Mouse (Mus musculus) kidney, adult 9 months (tissue): ENCODE measurements around the gene Rps12-ps3.

ENCODE experiments used
- DNase-seq: peaks from one replicate; pipeline ENCODE4 v3.0.0; 2022

The Rps12-ps3 gene

GRCm38 (mm10) chr19:59351151-59351889, 29.2 kb downstream of the Rps12-ps3 start:
- DNase-seq, result no peak

DNA sequence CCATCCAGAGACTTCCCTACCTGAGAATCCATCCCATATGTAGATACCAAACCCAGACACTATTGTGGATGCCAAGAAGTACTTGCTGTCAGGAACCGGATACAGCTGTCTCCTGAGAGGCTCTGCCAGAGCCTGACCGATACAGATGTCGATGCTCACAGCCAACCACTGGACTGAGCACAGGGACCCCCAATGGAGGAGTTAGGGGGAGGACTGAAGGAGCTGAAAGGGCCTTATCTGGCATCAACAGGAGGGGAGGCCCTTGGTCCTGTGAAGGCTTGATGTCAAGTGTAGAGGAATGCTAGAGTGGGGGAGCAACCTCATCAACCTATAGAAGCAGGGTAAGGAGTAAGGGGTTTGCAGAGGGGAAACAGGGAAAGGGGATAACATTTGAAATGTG, 30.7 kb downstream of the Rps12-ps3 start:
- DNase-seq, result no peak

DNA sequence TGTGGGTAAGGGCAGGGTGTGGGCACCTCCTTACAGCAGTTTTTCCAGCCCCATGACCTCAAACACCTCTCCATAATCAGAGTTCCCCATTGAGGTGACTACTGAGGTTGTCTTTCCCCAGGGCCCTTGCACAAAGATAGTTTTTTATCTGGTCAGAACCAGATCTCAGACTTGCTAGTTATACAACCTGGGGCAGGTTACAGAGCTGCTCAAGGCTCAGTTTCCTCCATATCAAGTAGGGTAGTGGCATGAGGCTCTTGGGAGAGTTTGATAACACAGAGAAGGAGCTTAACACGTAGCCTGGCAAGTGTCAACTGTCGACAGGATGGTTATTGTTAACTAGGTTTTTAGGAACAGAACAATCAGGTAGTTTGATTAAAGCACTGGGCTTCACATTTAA, 32.8 kb downstream of the Rps12-ps3 start:
- DNase-seq, result no peak

GRCm38 (mm10) chr19:59356388-59356787, 34.3 kb downstream of the Rps12-ps3 start:
- DNase-seq, result no peak

DNA sequence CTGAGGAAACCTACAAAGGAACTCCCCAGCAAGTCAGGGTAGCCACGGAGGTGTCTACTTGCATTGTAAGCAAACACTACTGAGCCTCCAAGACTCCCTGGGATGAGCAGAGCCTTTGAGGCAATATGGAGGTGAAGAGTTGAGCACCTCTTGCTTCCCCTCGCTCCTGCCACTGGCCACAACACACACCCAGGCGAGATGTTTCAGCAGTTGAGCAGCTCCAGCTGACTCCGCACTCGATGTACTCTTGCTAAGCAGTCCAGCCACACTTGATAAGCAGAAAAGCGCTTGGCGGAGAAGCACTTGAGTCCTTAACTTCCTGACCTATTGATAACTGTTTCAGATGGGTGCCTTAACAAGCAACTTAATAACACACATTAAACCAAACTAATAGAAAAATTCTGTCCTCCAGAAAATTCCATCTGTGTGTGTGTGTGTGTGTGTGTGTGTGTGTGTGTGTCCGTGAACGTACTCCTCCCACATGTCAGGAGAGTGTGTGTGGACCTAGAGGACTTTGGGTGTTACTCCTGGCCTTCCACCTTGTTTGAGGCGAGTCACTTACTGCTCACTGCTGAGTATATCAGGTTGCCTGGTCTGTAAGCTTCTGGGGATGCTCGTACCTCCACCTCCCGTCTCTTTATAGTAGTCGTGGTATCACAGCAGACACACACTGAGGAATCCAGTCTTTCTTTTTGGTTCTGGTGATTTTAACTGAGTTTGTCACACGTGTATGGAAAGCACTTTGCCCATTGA, 34.9 kb downstream of the Rps12-ps3 start:
- no peak for DNase-seq

DNA sequence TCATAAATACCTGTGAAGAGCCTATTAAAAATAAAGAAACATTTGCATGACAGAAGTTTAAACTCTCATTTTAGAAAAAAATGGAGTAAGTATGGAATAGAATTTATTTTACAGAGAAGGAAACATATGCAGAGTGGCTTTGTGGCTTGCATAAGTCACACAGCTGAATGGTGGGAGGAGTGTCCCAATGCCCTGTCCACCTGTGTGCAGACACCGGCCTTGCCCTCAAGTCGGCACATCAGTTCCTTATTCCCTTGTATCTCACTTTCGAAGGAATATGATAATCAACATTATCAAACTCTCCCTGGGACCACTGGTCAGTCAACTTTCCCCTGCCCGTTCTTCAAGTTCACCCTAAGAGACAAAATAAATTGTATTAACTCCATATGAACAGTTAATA, 35.8 kb downstream of the Rps12-ps3 start:
- no peak for DNase-seq

DNA sequence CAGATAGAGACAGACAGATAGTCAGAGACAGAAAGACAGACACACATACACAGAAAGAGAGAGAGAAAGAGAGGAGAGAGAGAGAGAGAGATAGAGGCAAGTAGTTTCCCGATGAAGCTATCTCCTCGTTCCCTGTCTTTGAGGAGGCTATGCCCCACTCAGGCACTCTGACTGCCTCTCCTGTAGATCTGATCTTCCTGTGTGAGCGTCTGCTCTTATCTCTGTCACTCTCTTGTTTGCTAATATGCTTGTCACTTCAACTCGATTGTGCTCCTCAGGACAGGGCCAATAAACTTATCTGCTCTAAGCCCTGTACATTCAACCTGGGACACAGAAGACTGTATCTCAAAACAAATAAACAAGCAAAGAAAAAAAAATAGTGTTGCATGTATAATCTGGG, 37.1 kb downstream of the Rps12-ps3 start:
- no peak for DNase-seq

DNA sequence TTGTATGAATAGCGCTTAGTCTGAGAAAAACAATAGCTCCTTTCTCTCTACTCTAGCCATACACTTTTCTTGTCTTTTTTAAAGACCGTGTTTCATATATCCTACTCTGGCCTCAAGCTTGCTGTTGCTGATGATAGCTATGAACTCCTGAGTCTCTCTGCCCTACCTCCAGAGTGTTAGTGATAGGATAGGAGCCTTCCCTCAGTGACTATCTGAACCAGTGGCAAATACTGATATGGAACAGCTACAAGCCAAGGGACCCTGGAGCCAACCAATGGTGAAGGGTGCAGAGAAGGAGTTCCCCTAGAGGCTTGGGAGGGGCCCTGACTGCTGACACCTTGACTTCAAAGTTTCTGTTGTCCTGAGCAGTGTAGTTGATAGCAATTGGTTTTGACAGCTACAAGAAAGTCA, 38.4 kb downstream of the Rps12-ps3 start:
- DNase-seq, result no peak

- no peak for DNase-seq
Measured at GRCm38 (mm10) chr19:59362646-59363045, 40.6 kb downstream of the Rps12-ps3 start.

DNA sequence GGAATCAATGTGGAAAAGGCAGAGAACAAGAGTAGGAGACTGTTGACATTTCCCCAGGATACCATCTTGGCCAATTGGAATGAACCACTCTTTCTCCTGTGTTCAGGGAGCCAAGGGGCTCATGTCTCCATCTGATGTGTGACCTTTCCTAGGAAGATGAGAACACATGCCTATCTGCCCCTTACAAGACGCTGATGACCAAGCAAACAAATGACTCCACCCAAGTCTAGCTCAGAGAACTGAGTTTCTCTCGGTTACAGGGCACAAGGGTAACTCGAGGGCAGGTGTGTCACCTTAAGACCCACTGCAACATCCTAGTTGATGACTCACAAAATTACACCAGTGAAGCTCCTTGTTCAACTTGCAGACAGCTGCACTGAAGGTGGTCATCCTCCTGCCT, 41.6 kb downstream of the Rps12-ps3 start:
- no peak for DNase-seq

GRCm38 (mm10) chr19:59366724-59367123, 44.6 kb downstream of the Rps12-ps3 start:
- DNase-seq, result no peak

DNA sequence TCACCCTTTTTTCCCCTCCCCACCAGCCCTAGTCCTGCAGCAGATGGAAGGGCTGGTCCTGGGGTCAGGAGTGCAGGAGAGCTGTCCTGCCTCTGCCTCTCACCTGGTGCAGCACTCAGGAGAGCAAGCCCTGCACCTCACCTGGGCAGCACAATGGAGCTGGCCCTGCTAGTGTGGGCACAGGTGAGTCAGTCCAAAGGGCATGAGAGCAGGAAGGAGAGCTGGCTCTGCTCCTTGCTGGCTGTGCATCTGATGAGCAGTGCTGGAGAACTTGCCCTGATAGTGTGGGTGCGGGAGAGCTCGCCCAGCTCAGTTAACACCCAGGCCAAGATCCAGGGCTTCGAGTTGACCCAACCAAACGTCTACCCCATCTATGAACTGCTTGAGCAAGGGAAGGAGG, 45.8 kb downstream of the Rps12-ps3 start:
- DNase-seq, result no peak

GRCm38 (mm10) chr19:59371016-59371415, 48.9 kb downstream of the Rps12-ps3 start:
- peak; percentile 21 for DNase-seq
